Mouse (Mus musculus) liver, embryonic 14.5 days (tissue): ENCODE results near the gene Padi6.

Experiments
- CTCF ChIP-seq: IDR thresholded peaks from 2 replicates; pipeline ENCODE4 v1.5.1; 2016; ENCODE audit warnings: antibody characterized with exemption, low read depth, control low read depth
- EP300 ChIP-seq: IDR thresholded peaks from 2 replicates; pipeline ENCODE4 v1.6.1; 2016; ENCODE audit warnings: antibody characterized with exemption, low read depth

- no peak for TF ChIP-seq CTCF
- no peak for TF ChIP-seq EP300
Measured at GRCm38 (mm10) chr4:140740655-140741054, 1.8 kb downstream of the Padi6 start.
